Mouse (Mus musculus): ENCODE results near the gene Chst10. TPM values are rescaled to one million over a fixed set of nuclear protein-coding genes. Genes with fewer than 3 reads are reported as not detected.

The Chst10 gene
- total and polyA plus RNA-seq, 3 experiments = 0.31 to 0.43 TPM; not detected in 1

- no peak overlapping the region for H3K27ac ChIP-seq (ENCODE audit: control insufficient read depth, low read depth, low read length)
- no peaks in the 10 kb centered on the region for H3K9me3 ChIP-seq (replicated peaks; ENCODE audit: insufficient read depth, low read length)
- peak; percentile 48 for DNase-seq (ENCODE audit: low read depth, low spot score)
- TF ChIP-seq HCFC1 (IDR thresholded peaks at IDR 0.05; ENCODE audit: low read depth, low read length) (no peak), MYB (IDR thresholded peaks at IDR 0.05; ENCODE audit: low read depth, low read length) (no peak), SMC3 (IDR thresholded peaks at IDR 0.05; ENCODE audit: low read depth, low read length) (no peak), TBP (IDR thresholded peaks at IDR 0.05; ENCODE audit: low read depth, low read length) (no peak), ZNF384 (IDR thresholded peaks at IDR 0.05; ENCODE audit: low read depth, low read length) (no peak), MAX (IDR thresholded peaks at IDR 0.05; ENCODE audit: low read length) (no peak), NELFE (IDR thresholded peaks at IDR 0.05; ENCODE audit: low read depth, low read length) (no peak)
- H3K36me3 ChIP-seq (ENCODE audit: control insufficient read depth in 1 of 2, insufficient read depth in 2 of 2, low read length in 2 of 2) = peaks cover 0 to 30% of the 10 kb centered on the region in 2 experiments; a peak in 2 of 4 replicates
- H3K4me3 ChIP-seq (ENCODE audit: control insufficient read depth in 1 of 2, insufficient read depth in 1 of 2, low read depth in 2 of 2, low read length in 2 of 2) = no peak overlapping the region
- no peaks in the 10 kb centered on the region for H3K27me3 ChIP-seq (ENCODE audit: control insufficient read depth in 1 of 2, insufficient read depth in 2 of 2, low read length in 2 of 2)
- H3K79me2 ChIP-seq (ENCODE audit: control insufficient read depth, insufficient read depth, low read length, poor library complexity) = no peaks in the 10 kb centered on the region
- H3K9ac ChIP-seq (ENCODE audit: control insufficient read depth, low read depth, low read length, poor library complexity, severe bottlenecking) = no peak overlapping the region; the same call in 1 of the 2 replicates
- H3K4me1 ChIP-seq (ENCODE audit: control insufficient read depth in 1 of 2, insufficient read depth in 2 of 2, low read length in 2 of 2) = peaks cover 33 to 36% of the 10 kb centered on the region in 2 experiments
Measured at GRCm38 (mm10) chr1:38885956-38886355, 12.0 kb downstream of the Chst10 start.

GRCm38 (mm10) chr1:38883766-38884165, 14.2 kb downstream of the Chst10 start:
- Histone ChIP-seq H3K9ac (ENCODE audit: control insufficient read depth, low read depth, low read length, poor library complexity, severe bottlenecking) (no peak overlapping the region), H3K36me3 (ENCODE audit: control insufficient read depth in 1 of 2, insufficient read depth in 2 of 2, low read length in 2 of 2) (peaks cover 0 to 31% of the 10 kb centered on the region in 2 experiments; a peak in 2 of 4 replicates)

More at GRCm38 (mm10) chr1:38883766-38884165, 14.2 kb downstream of the Chst10 start:
- no peak; the same call in 1 of the 2 replicates for TF ChIP-seq MYB (IDR thresholded peaks at IDR 0.05; ENCODE audit: low read depth, low read length)
- no peak for TF ChIP-seq MAFK (IDR thresholded peaks at IDR 0.05; ENCODE audit: borderline replicate concordance, low read depth, low read length)
- no peak for TF ChIP-seq MAX (IDR thresholded peaks at IDR 0.05; ENCODE audit: low read length)
- no peak for TF ChIP-seq TAL1 (IDR thresholded peaks at IDR 0.05; ENCODE audit: low read length)
- TF ChIP-seq JUND (IDR thresholded peaks at IDR 0.05; ENCODE audit: low read depth, low read length) = no peak
- no peak for TF ChIP-seq GABPA (IDR thresholded peaks at IDR 0.05; ENCODE audit: low read depth, low read length)
- no peak for TF ChIP-seq TBP (IDR thresholded peaks at IDR 0.05; ENCODE audit: low read depth, low read length)
- TF ChIP-seq SIN3A (IDR thresholded peaks at IDR 0.05; ENCODE audit: low read length) = no peak; the same call in 1 of the 2 replicates
- TF ChIP-seq ZMIZ1 (IDR thresholded peaks at IDR 0.05; ENCODE audit: low read depth, low read length) = no peak
- no peak for TF ChIP-seq CHD1 (IDR thresholded peaks at IDR 0.05; ENCODE audit: low read depth, low read length)
- TF ChIP-seq EP300 (IDR thresholded peaks at IDR 0.05; ENCODE audit: low read depth in 1 of 2, low read length in 2 of 2) = peak in 1 of 2 experiments; percentile 75; a peak in 2 of 4 replicates
- TF ChIP-seq NRF1 (IDR thresholded peaks at IDR 0.05; ENCODE audit: insufficient read depth, low read depth, low read length, poor library complexity, severe bottlenecking) = no peak
- TF ChIP-seq POLR2AphosphoS2 (IDR thresholded peaks at IDR 0.05; ENCODE audit: low read length) = no peak
- TF ChIP-seq ETS1 (IDR thresholded peaks at IDR 0.05; ENCODE audit: low read depth, low read length) = peak; percentile 98
- no peak for TF ChIP-seq USF1 (IDR thresholded peaks at IDR 0.05; ENCODE audit: low read depth, low read length)
- TF ChIP-seq POLR2AphosphoS5 (IDR thresholded peaks at IDR 0.05; ENCODE audit: borderline replicate concordance, low read depth, low read length) = no peak
- TF ChIP-seq POLR2A (IDR thresholded peaks at IDR 0.05; ENCODE audit: control insufficient read depth in 1 of 2, insufficient read depth in 1 of 2, low read depth in 1 of 2, low read length in 2 of 2, poor library complexity in 1 of 2) = no peak
- TF ChIP-seq HCFC1 (IDR thresholded peaks at IDR 0.05; ENCODE audit: low read depth, low read length) = no peak
- no peak for TF ChIP-seq SMC3 (IDR thresholded peaks at IDR 0.05; ENCODE audit: low read depth, low read length)
- TF ChIP-seq RAD21 (IDR thresholded peaks at IDR 0.05; ENCODE audit: low read depth, low read length) = no peak
- peak; percentile 79 for TF ChIP-seq TCF12 (IDR thresholded peaks at IDR 0.05; ENCODE audit: low read depth, low read length)
- no peak for TF ChIP-seq ZC3H11A (IDR thresholded peaks at IDR 0.05; ENCODE audit: low read depth, low read length)
- no peak for TF ChIP-seq ZKSCAN1 (IDR thresholded peaks at IDR 0.05; ENCODE audit: low read depth, low read length)
- peak; percentile 71 for TF ChIP-seq GATA1 (IDR thresholded peaks at IDR 0.05; ENCODE audit: low read depth, low read length)
- no peak for TF ChIP-seq MXI1 (IDR thresholded peaks at IDR 0.05; ENCODE audit: low read depth, low read length)
- no peak for TF ChIP-seq NELFE (IDR thresholded peaks at IDR 0.05; ENCODE audit: low read depth, low read length)
- Histone ChIP-seq H3K9me3 (replicated peaks; ENCODE audit: insufficient read depth, low read length) (no peaks in the 10 kb centered on the region), H3K4me3 (ENCODE audit: control insufficient read depth in 1 of 2, insufficient read depth in 1 of 2, low read depth in 2 of 2, low read length in 2 of 2) (no peak overlapping the region), H3K27me3 (ENCODE audit: control insufficient read depth in 1 of 2, insufficient read depth in 2 of 2, low read length in 2 of 2) (no peaks in the 10 kb centered on the region), H3K27ac (ENCODE audit: control insufficient read depth, low read depth, low read length) (peak overlapping the region; percentile 11; the same call in 1 of the 2 replicates), H3K4me1 (ENCODE audit: control insufficient read depth in 1 of 2, insufficient read depth in 2 of 2, low read length in 2 of 2) (peaks cover 32 to 38% of the 10 kb centered on the region in 2 experiments), H3K79me2 (ENCODE audit: control insufficient read depth, insufficient read depth, low read length, poor library complexity) (no peaks in the 10 kb centered on the region)
- DNase-seq (ENCODE audit: low read depth, low spot score) = peak; percentile 36
